Mouse (Mus musculus): ENCODE measurements around the gene Nup205. TPM values are rescaled to one million over a fixed set of nuclear protein-coding genes. Genes with fewer than 3 reads are reported as not detected.

The Nup205 gene
- polyA plus RNA-seq, 1 experiment, result 14.3 TPM

GRCm38 (mm10) chr6:35273391-35274082 is 96.3 kb downstream of the Nup205 start:
- 69% methylated on average over 11 of the region's 11 CpGs for WGBS
- DNase-seq (ENCODE audit: low read depth, low spot score), result no peak

DNA sequence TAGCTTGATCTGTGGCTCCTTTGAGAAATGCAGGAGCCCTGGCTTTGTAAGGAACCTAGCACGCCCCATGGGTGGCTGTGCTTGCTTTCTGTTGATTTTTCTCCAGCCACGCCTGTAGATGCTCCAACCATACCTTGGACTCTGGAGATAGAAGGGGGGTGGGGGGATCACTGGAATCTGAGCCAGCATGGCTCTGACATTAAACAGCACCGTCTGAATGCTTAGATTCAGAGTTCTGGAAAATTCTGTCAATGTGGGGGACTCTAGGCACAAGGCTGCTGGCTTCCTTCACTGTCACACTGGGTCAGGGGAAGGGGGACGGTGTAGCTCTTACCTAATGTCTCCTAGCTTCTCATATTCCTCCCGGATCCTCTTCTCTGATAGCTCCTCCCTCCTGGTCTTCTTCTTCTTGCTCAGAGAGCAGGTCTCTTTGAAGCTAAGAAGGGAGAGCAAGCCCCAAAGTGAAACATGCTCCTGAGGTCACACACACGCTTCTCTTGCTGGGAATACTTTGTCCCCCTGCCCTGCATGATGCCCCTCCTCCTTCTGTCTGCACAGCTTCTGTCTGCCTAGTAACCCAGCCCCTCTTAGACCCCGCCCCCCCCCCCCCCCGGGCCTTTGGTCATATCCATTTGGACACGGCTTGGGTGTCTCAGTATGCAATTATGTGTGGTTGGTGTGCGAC is 100.8 kb downstream of the Nup205 start:
- no peak for DNase-seq (ENCODE audit: low read depth, low spot score)
- 32% methylated on average over 10 of the region's 10 CpGs for WGBS

- no peak for DNase-seq (ENCODE audit: low read depth, low spot score)
- 78% methylated on average over 10 of the region's 10 CpGs for WGBS
Observed at GRCm38 (mm10) chr6:35279306-35279705, 102.1 kb downstream of the Nup205 start.

GRCm38 (mm10) chr6:35288114-35288761 is 111.0 kb downstream of the Nup205 start:
- WGBS, result 60% methylated on average over 11 of the region's 11 CpGs
- no peak for DNase-seq (ENCODE audit: low read depth, low spot score)

GRCm38 (mm10) chr6:35288920-35289319 is 111.7 kb downstream of the Nup205 start:
- DNase-seq (ENCODE audit: low read depth, low spot score), result no peak
- 57% methylated on average over 7 of the region's 7 CpGs for WGBS

GRCm38 (mm10) chr6:35289676-35290075 is 112.5 kb downstream of the Nup205 start:
- DNase-seq (ENCODE audit: low read depth, low spot score), result no peak
- 89% methylated on average over 8 of the region's 8 CpGs for WGBS

DNA sequence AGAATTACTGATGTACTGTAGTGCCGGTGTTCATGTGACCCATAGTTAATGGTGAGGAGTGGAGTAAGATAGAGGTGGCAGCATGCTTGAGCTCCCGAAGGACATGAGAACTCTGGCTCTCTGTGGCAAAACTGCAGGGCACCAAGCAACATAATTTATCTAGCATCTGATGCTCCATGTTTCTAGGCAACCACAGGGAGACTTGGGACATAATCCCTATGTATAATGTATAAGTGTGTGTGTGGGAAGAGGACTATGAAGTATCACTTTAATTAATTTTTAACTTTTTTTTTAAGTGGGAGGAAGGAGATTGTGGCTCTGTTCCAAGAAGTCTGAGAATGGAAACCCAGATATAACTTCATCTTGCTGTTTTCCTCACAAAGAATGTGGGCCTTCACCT is 117.7 kb downstream of the Nup205 start:
- 87% methylated on average over 2 of the region's 2 CpGs for WGBS
- DNase-seq (ENCODE audit: low read depth, low spot score), result no peak

- DNase-seq (ENCODE audit: low read depth, low spot score), result no peak
- WGBS, result 38% methylated on average over 2 of the region's 2 CpGs
Observed at GRCm38 (mm10) chr6:35297001-35297400, 119.8 kb downstream of the Nup205 start.

Other genes starting within 250 kb of the Nup205 start
- gene Slc23a4, start 189.0 kb upstream of the Nup205 start, polyA plus RNA-seq (2012; rRNA removed), result 37.3 and 116 TPM in 2 replicates
- gene Cnot4, start 43.7 kb upstream of the Nup205 start, polyA plus RNA-seq (2012; rRNA removed), result 4.9 and 9.2 TPM in 2 replicates
- gene Slc13a4, start 130.7 kb downstream of the Nup205 start, polyA plus RNA-seq (2012; rRNA removed), result 0.07 and 0.12 TPM in 2 replicates
- 0.32 and 0.47 TPM in 2 replicates for gene Fam180a, start 148.7 kb downstream of the Nup205 start, polyA plus RNA-seq (2012; rRNA removed)

All from large intestine, adult 2 months (tissue).